Mouse (Mus musculus) bone marrow macrophage, adult 2 months (primary cell): ENCODE results near the gene Gcnt2.

ENCODE experiments used
- CTCF ChIP-seq: IDR thresholded peaks from 2 replicates; pipeline ENCODE4 v1.5.1; 2012; ENCODE audit warnings: low read depth, mild to moderate bottlenecking, low read length, moderate library complexity
- POLR2A ChIP-seq: IDR thresholded peaks from 2 replicates; pipeline ENCODE4 v1.6.1; 2012; ENCODE audit warnings: mild to moderate bottlenecking, low read depth, low read length, borderline replicate concordance

DNA sequence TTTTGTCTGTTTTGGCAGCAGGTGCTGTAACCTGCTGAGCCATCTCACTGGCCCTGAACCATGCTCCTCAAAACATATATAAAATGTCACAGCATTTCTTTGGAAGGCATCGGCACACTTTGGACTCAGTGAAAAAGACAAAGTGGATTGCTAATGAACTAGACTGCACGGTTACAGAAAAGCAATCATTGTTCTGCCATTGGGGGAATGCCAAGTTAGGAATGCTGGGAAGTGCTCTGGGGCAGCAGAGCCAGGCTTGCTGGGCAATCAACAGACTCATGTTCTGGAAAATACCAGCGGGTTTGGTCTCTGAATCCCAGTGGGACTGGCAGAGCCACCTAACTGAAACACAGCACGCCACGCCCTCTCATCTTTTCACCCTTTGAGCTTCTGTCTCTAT lies 31.0 kb downstream of the Gcnt2 start:
- TF ChIP-seq POLR2A, result no peak
- no peak for TF ChIP-seq CTCF
